In genomic region chr17:75115594-75115993, GRCm38 (mm10) we compare ENCODE assay signal across 18 mouse cellular contexts.
"Had no signal": no experiment of that assay in that cellular context is flagged by ENCODE, and none has a peak within 500 bp of the region (broad histone marks: within the 10 kb centered on the region; RNA-seq: fewer than 3 reads in every experiment).

No protein-coding gene starts in this region.

- H3K4me1 ChIP-seq: neural tube, embryonic 12.5 days; stomach, embryonic 15.5 days had no signal

- H3K27ac ChIP-seq: lung, embryonic 15.5 days; macrophage; midbrain, embryonic 12.5 days; neural tube, embryonic 12.5 days; stomach, embryonic 15.5 days; stomach, postnatal 0 days had no signal

- H3K4me2 ChIP-seq: lung, embryonic 15.5 days; midbrain, embryonic 12.5 days; neural tube, embryonic 12.5 days; stomach, embryonic 15.5 days had no signal

- H3K9me3 ChIP-seq: lung, embryonic 15.5 days; megakaryocyte, embryonic 14.5 days; midbrain, embryonic 12.5 days; neural tube, embryonic 12.5 days; stomach, embryonic 15.5 days had no signal

- H3K36me3 ChIP-seq: lung, embryonic 15.5 days; midbrain, embryonic 12.5 days; neural tube, embryonic 12.5 days; stomach, embryonic 15.5 days had no signal

- H3K9ac ChIP-seq: liver, postnatal 0 days; lung, embryonic 15.5 days; midbrain, embryonic 12.5 days; neural tube, embryonic 12.5 days; stomach, embryonic 15.5 days had no signal

- ATAC-seq: liver, postnatal 0 days; lung, postnatal 0 days; midbrain, embryonic 16.5 days had no signal

- H3K4me3 ChIP-seq: lung, embryonic 15.5 days; megakaryocyte, embryonic 14.5 days; midbrain, embryonic 12.5 days; neural tube, embryonic 12.5 days; stomach, embryonic 15.5 days had no signal

- H3K27me3 ChIP-seq: lung, embryonic 15.5 days; megakaryocyte, embryonic 14.5 days; midbrain, embryonic 12.5 days; neural tube, embryonic 12.5 days; stomach, embryonic 15.5 days had no signal

- DNase-seq: liver, postnatal 0 days; lung, adult 2 months; lung, postnatal 14 days; lung, postnatal 36 days; midbrain, embryonic 14.5 days; right cerebral cortex, postnatal 14 days; thymus, adult 2 months; thymus, postnatal 25 days; thymus, postnatal 4 days had no signal
